Mouse (Mus musculus): ENCODE measurements around the gene Gpr12.

The Gpr12 gene

DNA sequence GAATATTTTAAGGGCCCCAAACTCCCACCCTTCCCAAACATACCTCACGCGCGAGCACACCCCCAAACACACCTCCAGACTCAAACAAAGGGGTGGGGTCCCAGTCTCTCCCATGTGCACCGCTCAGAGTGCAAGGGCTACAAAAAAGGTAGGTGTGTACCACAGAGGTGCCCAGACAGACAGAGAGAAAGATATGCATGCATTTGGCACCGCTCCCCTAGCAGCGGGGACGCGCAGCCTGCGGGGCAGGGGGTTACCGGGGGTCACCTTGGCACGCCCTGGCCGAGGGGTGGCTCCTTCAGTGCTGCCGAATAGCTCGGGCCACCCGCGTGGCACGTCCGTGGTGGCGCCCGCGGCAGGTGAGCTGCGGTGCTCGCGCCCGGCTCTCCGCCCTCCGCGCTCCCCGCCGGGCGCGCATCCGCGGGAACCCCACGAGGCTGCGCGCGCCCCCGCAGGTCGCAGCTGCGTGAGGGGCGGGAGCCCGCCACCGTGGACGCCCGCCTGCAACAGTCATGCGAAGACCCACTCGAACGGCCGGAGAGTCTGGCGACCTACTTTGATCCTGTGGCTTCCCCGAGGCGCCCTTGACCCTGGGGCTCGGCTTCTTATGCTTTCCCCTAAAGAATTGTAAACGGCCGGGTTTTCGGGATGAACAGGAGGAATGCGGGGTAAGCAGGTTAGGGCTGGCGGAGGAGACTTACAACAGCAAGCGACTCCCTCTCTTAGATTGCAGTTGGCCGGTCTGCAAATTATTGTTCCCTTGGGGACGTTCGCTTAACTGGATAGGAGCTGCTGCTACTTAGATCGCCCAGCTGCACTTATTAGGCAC is at the start of gene Gpr12:
Gene Gpr12, minus strand, starts transcription at position 762 of the 829 bp plus-strand sequence.
- 1% methylated on average over 64 of the region's 64 CpGs for WGBS

DNA sequence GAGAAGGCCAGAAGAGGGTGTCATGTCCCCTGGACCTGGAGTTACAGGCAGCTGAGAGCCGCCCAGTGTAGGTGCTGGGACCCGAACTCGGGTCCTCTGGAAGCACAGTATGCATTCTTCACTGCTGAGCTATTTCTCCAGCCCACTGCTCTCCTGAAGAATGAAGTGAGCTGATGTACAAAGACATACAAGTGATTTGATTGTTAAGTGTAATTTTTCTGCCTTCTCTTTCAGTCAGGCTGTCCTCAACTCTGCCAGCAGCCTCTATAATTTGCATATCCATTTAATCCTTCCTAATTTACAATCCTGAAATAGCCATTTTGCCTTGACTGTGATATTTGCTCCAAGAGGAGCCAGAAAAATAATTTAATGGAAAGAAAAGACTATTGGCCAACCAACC is 46.6 kb upstream of the Gpr12 start:
- 44% methylated on average over 3 of the region's 3 CpGs for WGBS

DNA sequence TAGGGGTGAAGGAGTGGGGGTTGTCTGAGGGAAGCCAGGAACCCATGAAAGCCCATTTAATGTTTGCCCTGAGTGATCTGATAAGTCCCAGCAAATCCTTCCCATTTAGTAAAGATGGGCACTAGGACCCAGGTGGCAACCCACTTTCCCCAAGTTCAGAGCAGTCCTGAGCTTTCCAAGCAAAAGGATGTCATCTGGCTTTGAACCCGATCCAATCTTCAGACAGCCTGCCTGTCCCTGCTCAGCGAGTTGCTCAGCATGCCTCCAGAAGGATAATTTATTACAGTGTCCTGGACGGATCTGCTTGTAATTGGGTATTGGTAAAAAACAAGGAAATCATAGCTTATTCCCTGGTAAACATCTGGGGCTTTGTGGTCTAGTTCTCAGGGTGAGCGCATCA is 45.9 kb upstream of the Gpr12 start:
- WGBS, result 28% methylated on average over 4 of the region's 4 CpGs

DNA sequence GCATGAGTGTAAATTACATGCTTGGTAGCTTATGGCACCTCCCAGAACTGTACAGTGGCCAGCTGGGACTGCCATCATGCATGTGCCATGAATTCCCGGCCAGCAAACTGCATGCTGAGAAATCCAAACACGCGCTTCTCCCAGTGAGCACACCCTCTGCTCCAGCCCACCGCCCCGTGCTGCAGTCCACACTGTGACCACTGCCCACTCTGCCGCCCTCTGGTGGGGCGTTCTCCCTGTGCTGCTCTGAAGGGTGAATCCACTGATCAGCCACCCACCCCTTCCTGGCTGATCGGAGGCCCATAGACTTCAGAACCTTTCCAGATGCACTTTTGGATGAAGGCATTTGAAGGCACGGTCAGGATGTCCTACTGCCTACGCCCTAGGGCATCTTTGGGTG is 44.6 kb upstream of the Gpr12 start:
- 67% methylated on average over 10 of the region's 10 CpGs for WGBS

DNA sequence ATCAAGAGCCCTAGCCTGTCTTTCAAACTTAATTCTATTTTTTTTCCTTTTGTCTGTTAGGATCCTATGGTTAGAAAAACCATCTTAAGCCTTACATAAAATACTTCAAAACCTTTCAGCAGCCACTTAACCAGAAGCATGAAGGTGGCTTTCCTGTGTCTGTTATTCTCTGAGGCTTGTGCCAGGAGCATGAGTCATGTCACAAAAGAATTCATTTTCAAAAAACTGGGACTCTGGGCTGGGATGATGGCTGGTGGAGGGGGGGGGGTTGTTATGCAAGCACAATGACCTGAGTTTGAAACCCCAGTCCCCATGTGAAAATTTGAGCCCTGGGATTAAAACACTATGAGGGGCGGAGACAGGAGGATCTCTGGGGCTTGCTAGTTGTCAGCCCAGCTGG is 43.8 kb upstream of the Gpr12 start:
- 72% methylated on average over 1 of the region's 1 CpGs for WGBS

- 13% methylated on average over 5 of the region's 5 CpGs for WGBS
Measured at GRCm38 (mm10) chr5:146627901-146628300, 42.9 kb upstream of the Gpr12 start.

DNA sequence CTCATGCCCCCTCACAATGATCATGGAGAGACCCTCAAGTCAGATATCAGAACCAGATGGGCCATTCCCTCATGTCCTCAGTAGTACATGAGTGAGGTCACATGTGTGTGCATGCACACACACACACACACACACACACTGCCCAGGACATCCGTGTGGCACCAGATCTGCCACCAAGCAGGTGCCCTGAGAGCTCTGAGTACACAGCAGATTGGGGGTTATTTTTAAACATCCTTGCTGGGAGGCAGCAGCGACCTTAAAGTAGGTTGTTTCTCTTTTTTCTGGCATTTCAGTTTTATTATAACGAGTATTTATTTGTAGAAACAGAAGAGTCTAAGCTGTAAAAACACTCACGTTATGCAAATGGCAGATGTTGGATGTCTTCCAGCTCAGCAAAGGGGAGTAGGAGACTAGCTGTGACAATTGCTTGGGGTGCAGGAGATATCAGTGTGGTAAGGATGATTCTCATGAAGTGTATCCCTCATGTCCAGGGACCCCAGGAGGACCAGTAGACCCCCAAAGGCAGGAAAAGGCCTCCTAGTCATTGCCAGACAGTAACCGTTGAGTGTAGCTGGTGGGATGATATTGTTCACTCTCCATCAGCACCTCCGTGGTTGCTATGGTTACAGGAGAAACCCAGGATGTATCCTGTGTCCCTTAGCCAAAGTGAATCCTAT is 40.7 kb upstream of the Gpr12 start:
- 20% methylated on average over 6 of the region's 6 CpGs for WGBS

GRCm38 (mm10) chr5:146611830-146612229 is 26.8 kb upstream of the Gpr12 start:
- 39% methylated on average over 7 of the region's 7 CpGs for WGBS

- 76% methylated on average over 8 of the region's 8 CpGs for WGBS
Measured at GRCm38 (mm10) chr5:146611009-146611408, 26.0 kb upstream of the Gpr12 start.

- 73% methylated on average over 10 of the region's 10 CpGs for WGBS
Measured at GRCm38 (mm10) chr5:146609646-146610045, 24.6 kb upstream of the Gpr12 start.

DNA sequence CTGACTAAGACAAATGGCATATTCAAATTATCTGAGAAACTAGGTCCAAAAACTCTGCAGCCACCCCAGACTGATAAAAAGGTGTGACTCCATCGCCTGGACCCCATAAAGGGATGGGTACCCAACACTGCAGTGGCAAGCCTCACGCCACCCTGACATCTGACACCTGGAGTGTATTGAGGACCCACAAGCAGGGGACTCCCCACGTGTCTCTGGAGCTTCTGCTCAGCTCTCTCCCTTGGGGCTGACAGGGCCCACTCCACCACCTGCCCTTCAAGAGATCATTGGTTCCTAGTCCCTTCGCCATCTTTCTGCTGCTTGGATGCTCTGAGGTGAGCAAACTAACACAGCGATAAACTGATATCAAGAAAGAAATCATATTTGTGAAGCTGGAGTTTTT is 22.8 kb upstream of the Gpr12 start:
- 88% methylated on average over 5 of the region's 5 CpGs for WGBS

GRCm38 (mm10) chr5:146606895-146607294 is 21.9 kb upstream of the Gpr12 start:
- WGBS, result 83% methylated on average over 5 of the region's 5 CpGs

DNA sequence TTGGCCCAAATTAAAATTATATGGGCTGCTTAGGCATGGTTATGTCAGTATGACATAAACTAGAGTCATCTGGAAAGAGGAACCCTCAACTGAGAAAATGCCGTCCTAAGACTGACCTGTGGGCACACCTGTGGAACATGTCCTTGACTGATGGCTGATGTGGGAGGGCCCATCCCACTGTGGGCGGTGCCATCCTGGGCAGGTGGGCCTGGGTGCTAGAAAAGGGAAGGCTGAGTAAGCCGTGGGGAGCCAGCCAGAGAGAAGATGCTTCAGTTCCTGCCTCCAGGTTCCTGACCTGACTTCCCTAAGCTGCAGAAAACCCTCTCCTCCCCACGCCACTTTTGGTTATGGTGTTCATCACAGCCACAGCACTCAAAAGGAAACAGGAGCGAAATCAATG is 21.2 kb upstream of the Gpr12 start:
- WGBS, result 77% methylated on average over 5 of the region's 5 CpGs

GRCm38 (mm10) chr5:146599970-146600369 is 14.9 kb upstream of the Gpr12 start:
- WGBS, result 85% methylated on average over 5 of the region's 5 CpGs

- 81% methylated on average over 7 of the region's 7 CpGs for whole genome bisulfite sequencing
Measured at GRCm38 (mm10) chr5:146599216-146599615, 14.2 kb upstream of the Gpr12 start.

- 45% methylated on average over 27 of the region's 27 CpGs for WGBS
Measured at GRCm38 (mm10) chr5:146598215-146599119, 13.4 kb upstream of the Gpr12 start.

DNA sequence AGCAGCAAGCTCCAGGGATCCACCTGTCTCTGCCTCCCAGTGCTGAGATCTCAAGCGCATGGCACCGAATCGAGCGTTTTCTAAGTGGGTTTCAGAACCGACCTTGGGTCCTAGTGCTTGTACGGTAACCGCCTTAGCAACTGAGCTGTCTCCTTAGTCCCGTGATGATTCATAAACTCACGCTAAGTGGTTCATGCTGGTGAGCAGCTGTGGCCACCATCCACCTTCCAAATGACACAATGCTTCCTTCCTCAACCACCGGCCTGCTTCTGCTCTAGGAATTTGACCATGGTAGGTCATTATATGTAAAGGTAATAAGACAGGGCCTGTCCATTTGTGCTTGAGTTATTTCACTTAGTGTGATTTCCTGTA is 12.4 kb upstream of the Gpr12 start:
- WGBS, result 67% methylated on average over 10 of the region's 10 CpGs

DNA sequence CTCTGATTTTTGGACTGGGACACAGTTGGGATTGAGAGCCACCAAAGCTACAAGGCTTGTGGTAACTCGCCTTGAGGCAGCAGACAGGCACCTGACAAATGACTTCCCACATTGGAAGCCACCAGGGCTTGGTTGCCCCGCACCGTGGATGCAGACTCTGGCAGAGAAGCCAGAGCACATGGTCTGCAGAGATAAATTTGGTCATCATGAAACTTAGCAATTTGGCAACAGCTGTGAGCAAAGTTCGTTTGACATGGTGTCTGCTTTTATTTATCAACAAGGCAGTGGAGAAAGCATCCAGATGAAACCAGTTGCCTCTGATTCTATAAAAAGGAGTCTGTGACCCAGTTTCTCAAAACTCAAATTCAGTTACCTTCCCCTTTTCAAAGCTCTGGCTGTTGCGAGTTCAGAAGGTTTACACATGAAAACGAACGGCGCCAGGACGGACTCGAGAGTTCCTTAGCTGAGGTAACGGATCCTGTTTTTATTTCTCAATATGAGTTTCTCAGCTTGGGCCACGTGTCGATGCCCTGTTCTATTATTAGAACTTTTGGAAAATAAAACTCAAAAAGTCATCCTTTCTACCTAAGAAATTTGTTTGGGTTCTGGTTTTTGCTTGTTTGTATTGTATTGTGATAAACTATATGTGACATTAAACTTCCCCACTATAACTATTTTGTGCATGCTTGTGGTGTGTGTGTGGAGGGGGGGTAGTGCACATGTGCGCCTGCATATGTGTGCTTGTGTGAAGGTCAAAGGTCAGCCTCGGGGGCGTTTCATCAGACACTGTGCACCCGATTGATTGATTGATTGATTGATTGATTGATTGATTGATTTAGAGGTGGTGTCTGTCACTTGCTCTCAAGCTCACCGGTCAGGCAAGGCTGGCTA is 11.8 kb upstream of the Gpr12 start:
- 64% methylated on average over 18 of the region's 18 CpGs for WGBS

DNA sequence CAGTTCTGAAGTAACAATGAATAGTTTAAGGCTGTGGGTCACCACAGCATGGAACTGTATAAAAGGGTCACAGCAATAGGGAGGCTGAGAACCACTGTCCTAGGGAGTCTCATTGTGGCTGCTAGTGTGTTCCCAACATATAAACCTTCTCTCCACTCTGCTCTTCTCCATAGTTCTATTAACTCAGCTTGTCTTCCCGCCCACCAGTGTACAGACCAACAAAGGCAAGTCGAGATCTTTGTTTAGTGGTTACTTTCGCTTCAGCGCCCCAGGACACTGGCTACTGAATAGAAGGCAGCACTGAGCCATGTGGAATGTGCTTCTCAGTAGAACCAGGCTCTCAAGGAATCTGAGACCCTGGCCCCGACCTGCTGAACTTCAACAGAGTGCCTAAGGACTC is 7.5 kb upstream of the Gpr12 start:
- 40% methylated on average over 5 of the region's 5 CpGs for WGBS

- WGBS, result 85% methylated on average over 4 of the region's 4 CpGs
Measured at GRCm38 (mm10) chr5:146591636-146592035, 6.6 kb upstream of the Gpr12 start.

DNA sequence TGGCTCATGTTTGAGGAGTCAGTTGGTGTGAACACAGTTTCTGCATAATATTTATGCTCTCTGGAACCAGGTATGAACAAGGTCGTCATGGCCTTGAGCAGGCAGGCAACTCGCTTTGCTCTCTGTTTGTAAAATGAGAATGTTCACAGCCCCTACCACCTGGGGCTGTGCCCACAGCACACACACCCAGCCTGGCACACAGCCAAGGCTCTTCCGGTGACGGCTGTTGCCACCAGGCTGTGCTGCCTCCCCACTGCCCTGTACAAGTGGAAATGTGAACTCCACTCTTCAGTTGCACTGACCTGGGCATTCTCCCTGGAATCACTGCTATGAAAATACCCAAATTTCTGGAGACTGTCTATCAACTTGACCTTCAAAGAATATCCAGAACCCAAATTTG is 5.9 kb upstream of the Gpr12 start:
- 43% methylated on average over 4 of the region's 4 CpGs for WGBS
